Mouse (Mus musculus) spleen, adult 2 months (tissue): ENCODE results near the gene Nfe2. TPM values are rescaled to one million over a fixed set of nuclear protein-coding genes. Genes with fewer than 3 reads are reported as not detected.
A peak's percentile ranks its signal among the peaks of the same experiment; 100 is the strongest.
"Not testable (repeated sequence)": the region's sequence is repeated elsewhere in the genome, so short reads cannot be mapped to it uniquely, and the experiment has no call there.

Experiments used
- DNase-seq, 2 experiments: peaks; one replicate each; pipeline versions ENCODE4 v3.0.0 to v3.0.0-alpha.2; 2012 to 2021; ENCODE audit warnings: low spot score in 2 of 2, low read depth in 1 of 2
- H3K27ac ChIP-seq: fragments of 200-500 bp; 2 replicates; pipeline ENCODE4 v1.5.1; 2012; ENCODE audit warnings: low read length, inconsistent platforms; ENCODE audit not compliant: insufficient read depth
- H3K27me3 ChIP-seq: fragments of 200-500 bp; 2 replicates; pipeline ENCODE4 v1.6.1; 2012; ENCODE audit warnings: mild to moderate bottlenecking, moderate library complexity, low read length, inconsistent platforms; ENCODE audit not compliant: control insufficient read depth, insufficient read depth
- H3K36me3 ChIP-seq: fragments of 200-500 bp; 2 replicates; pipeline ENCODE4 v1.6.1; 2012; ENCODE audit warnings: mild to moderate bottlenecking, low read length, inconsistent platforms; ENCODE audit not compliant: control insufficient read depth, insufficient read depth
- H3K4me1 ChIP-seq: fragments of 200-500 bp; 2 replicates; pipeline ENCODE4 v1.6.1; 2011; ENCODE audit warnings: inconsistent platforms; ENCODE audit not compliant: control insufficient read depth, insufficient read depth, insufficient read length
- H3K4me3 ChIP-seq: fragments of 200-500 bp; 2 replicates; pipeline ENCODE4 v1.5.1; 2011; ENCODE audit warnings: mild to moderate bottlenecking, inconsistent platforms; ENCODE audit not compliant: insufficient read depth, insufficient read length; ENCODE audit errors: extremely low read depth
- CTCF ChIP-seq: fragments of 200-500 bp; IDR thresholded peaks from 2 replicates; pipeline ENCODE4 v1.5.1; 2011; ENCODE audit warnings: mild to moderate bottlenecking, inconsistent platforms; ENCODE audit not compliant: insufficient read depth, insufficient read length, insufficient replicate concordance; ENCODE audit errors: extremely low read depth
- POLR2A ChIP-seq: fragments of 200-500 bp; IDR thresholded peaks from 2 replicates; pipeline ENCODE4 v1.6.1; 2011; ENCODE audit warnings: low read depth, low read length, inconsistent platforms
- WGBS: fragments of 180-500 bp; shearing (Covaris S2); methylation state at CpG from one replicate; pipeline ENCODE4 v1.1.7; 2018; 5-methylcytosine and 5-hydroxymethylcytosine counted together
- polyA plus RNA-seq: library from polyadenylated mRNA; depleted of rRNA; stranded (reverse); fragments of >200 nt; gene quantifications from 2 replicates; pipeline ENCODE4 v1.2.3, GENCODE M21; 2012

Gene Nfe2
- polyA plus RNA-seq, 1 experiment: 80.1 TPM

GRCm38 (mm10) chr15:103252660-103253059 lies 5.5 kb downstream of the Nfe2 start:
- whole genome bisulfite sequencing: 18% methylated on average over 3 of the region's 3 CpGs
- H3K36me3 ChIP-seq: peaks cover 13% of the 10 kb centered on the region

GRCm38 (mm10) chr15:103251595-103251994 lies 6.6 kb downstream of the Nfe2 start:
- no peak for DNase-seq
- WGBS: 64% methylated on average over 1 of the region's 1 CpGs
- no peaks in the 10 kb centered on the region for H3K27me3 ChIP-seq
- H3K36me3 ChIP-seq: peaks cover 23% of the 10 kb centered on the region
- no peak overlapping the region for H3K27ac ChIP-seq
- no peaks in the 10 kb centered on the region for H3K4me1 ChIP-seq
- no peak overlapping the region for H3K4me3 ChIP-seq
- TF ChIP-seq POLR2A (no peak), CTCF (no peak)

More at GRCm38 (mm10) chr15:103252660-103253059, 5.5 kb downstream of the Nfe2 start:
- H3K27me3 ChIP-seq: no peaks in the 10 kb centered on the region
- peaks cover under 1% of the 10 kb centered on the region; the same call in 1 of the 2 replicates for H3K4me1 ChIP-seq
- no peak overlapping the region for H3K4me3 ChIP-seq
- no peak overlapping the region for H3K27ac ChIP-seq
- DNase-seq: no peak
- TF ChIP-seq POLR2A: no peak
- TF ChIP-seq CTCF: no peak

DNA sequence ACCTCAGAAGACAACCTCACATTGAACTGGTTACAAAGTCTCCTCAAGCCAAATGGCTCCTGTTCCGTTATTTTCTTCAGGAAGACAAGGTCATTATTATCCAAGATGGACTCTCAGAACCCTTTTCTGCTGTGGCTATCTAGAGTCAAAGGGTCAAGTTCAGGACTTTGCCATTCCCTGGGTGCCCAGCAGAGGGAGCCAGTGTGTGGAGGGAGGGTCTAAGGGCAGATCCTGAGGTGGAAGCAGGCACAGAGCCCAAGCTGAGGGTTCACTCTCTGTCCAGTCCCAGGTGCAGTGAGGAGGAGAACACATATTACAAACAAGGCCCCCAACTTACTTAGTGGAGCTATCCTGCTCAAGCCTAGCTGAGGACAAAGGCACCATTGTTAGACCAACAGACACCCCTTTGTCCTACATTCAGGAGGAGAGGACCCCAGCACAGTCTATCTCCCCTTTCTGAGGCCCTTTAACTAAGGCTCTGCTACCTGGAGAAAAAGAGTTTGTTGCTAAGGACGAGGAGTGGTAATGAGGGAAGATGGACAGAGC lies 7.9 kb downstream of the Nfe2 start:
- WGBS: 43% methylated on average over 2 of the region's 2 CpGs
- H3K27me3 ChIP-seq: no peaks in the 10 kb centered on the region
- TF ChIP-seq CTCF (peak; percentile 89; the same call in 1 of the 2 replicates), POLR2A (no peak)
- H3K27ac ChIP-seq: no peak overlapping the region
- H3K4me1 ChIP-seq: no peaks in the 10 kb centered on the region
- H3K36me3 ChIP-seq: peaks cover 33% of the 10 kb centered on the region
- peak; percentile 29 to 73 for DNase-seq
- no peak overlapping the region for H3K4me3 ChIP-seq

GRCm38 (mm10) chr15:103249511-103249910 lies 8.7 kb downstream of the Nfe2 start:
- H3K27me3 ChIP-seq, DNase-seq, H3K4me3 ChIP-seq, H3K27ac ChIP-seq, H3K4me1 ChIP-seq: not testable (repeated sequence)
- peaks cover 36% of the 10 kb centered on the region for H3K36me3 ChIP-seq
- WGBS: 85% methylated on average over 6 of the region's 6 CpGs

GRCm38 (mm10) chr15:103248401-103249313 lies 9.5 kb downstream of the Nfe2 start:
- H3K27me3 ChIP-seq: no peaks in the 10 kb centered on the region
- no peaks in the 10 kb centered on the region for H3K4me1 ChIP-seq
- no peak for DNase-seq
- TF ChIP-seq POLR2A: no peak
- TF ChIP-seq CTCF: no peak
- H3K4me3 ChIP-seq: no peak overlapping the region
- 92% methylated on average over 28 of the region's 28 CpGs for WGBS
- H3K36me3 ChIP-seq: peaks cover 38% of the 10 kb centered on the region
- H3K27ac ChIP-seq: no peak overlapping the region

GRCm38 (mm10) chr15:103247782-103248400 lies 10.3 kb downstream of the Nfe2 start:
- H3K4me1 ChIP-seq: peaks cover 2% of the 10 kb centered on the region; the same call in 1 of the 2 replicates
- TF ChIP-seq CTCF (no peak), POLR2A (no peak)
- DNase-seq: no peak
- no peaks in the 10 kb centered on the region for H3K27me3 ChIP-seq
- no peak overlapping the region for H3K27ac ChIP-seq
- peaks cover 43% of the 10 kb centered on the region for H3K36me3 ChIP-seq
- H3K4me3 ChIP-seq: no peak overlapping the region
